Mouse (Mus musculus) neural tube, embryonic 12.5 days (tissue): ENCODE measurements at regions not wholly inside any gene's neighbourhood (a gene's known extent, or its start where the extent isn't known, plus 50 kb on each side); places are given as distances from the start of the nearest gene placed in this dataset.

Experiments used
- ATAC-seq: fragments of 200-750 bp; cut with Nextera tagmentation; 2 replicates; pipeline ENCODE4 v1.8.0; 2017; ENCODE audit warnings: low read depth, mild to moderate bottlenecking, moderate TSS enrichment, moderate library complexity; ENCODE audit not compliant: low FRiP score
- H3K27ac ChIP-seq: fragments of 300-500 bp; sonication (generic); 2 replicates; pipeline ENCODE4 v1.5.1; 2016
- H3K27me3 ChIP-seq: fragments of 300-500 bp; sonication (generic); replicated peaks from 2 replicates; pipeline ENCODE4 v1.6.1; 2016; ENCODE audit warnings: mild to moderate bottlenecking
- H3K36me3 ChIP-seq: fragments of 300-500 bp; sonication (generic); 2 replicates; pipeline ENCODE4 v1.6.1; 2016; ENCODE audit warnings: mild to moderate bottlenecking
- H3K4me1 ChIP-seq: fragments of 300-500 bp; sonication (generic); 2 replicates; pipeline ENCODE4 v1.6.1; 2016
- H3K4me2 ChIP-seq: fragments of 300-500 bp; sonication (generic); replicated peaks from 2 replicates; pipeline ENCODE4 v1.6.1; 2016; ENCODE audit warnings: mild to moderate bottlenecking
- H3K4me3 ChIP-seq: fragments of 300-500 bp; sonication (generic); 2 replicates; pipeline ENCODE4 v1.5.1; 2016
- H3K9ac ChIP-seq: fragments of 300-500 bp; sonication (generic); 2 replicates; pipeline ENCODE4 v1.6.1; 2016; ENCODE audit warnings: mild to moderate bottlenecking
- H3K9me3 ChIP-seq: fragments of 300-500 bp; sonication (generic); 2 replicates; pipeline ENCODE4 v1.6.1; 2016; ENCODE audit warnings: mild to moderate bottlenecking
- WGBS: fragments of 180-500 bp; shearing (Covaris S2); methylation state at CpG from one replicate; pipeline ENCODE4 v1.1.7; 2016; 5-methylcytosine and 5-hydroxymethylcytosine counted together

- no peak overlapping the region for H3K4me3 ChIP-seq
- no peak overlapping the region for H3K27ac ChIP-seq
- no peak overlapping the region for H3K9ac ChIP-seq
- H3K36me3 ChIP-seq = no peaks in the 10 kb centered on the region
- no peak for ATAC-seq
- 62% methylated on average over 7 of the region's 7 CpGs for WGBS
- no peak overlapping the region for H3K4me2 ChIP-seq
- peaks cover 9% of the 10 kb centered on the region for H3K4me1 ChIP-seq
- H3K27me3 ChIP-seq = peaks cover 12% of the 10 kb centered on the region
- H3K9me3 ChIP-seq = no peaks in the 10 kb centered on the region
Measured at GRCm38 (mm10) chr1:184483371-184483770, 249.0 kb downstream of the Hlx start.

- no peak for ATAC-seq
- Histone ChIP-seq H3K4me3 (no peak overlapping the region), H3K9me3 (no peaks in the 10 kb centered on the region), H3K36me3 (no peaks in the 10 kb centered on the region), H3K4me2 (no peak overlapping the region), H3K27ac (no peak overlapping the region), H3K27me3 (peaks cover 12% of the 10 kb centered on the region; the same call in 1 of the 2 replicates), H3K4me1 (no peaks in the 10 kb centered on the region), H3K9ac (no peak overlapping the region)
- 77% methylated on average over 9 of the region's 9 CpGs for WGBS
Measured at GRCm38 (mm10) chr1:184482026-184482425, 250.4 kb downstream of the Hlx start.

GRCm38 (mm10) chr1:184480571-184481220, 251.7 kb downstream of the Hlx start:
- no peak for ATAC-seq
- no peaks in the 10 kb centered on the region for H3K4me1 ChIP-seq
- 93% methylated on average over 9 of the region's 9 CpGs for WGBS
- no peaks in the 10 kb centered on the region for H3K9me3 ChIP-seq
- H3K9ac ChIP-seq = no peak overlapping the region
- H3K36me3 ChIP-seq = no peaks in the 10 kb centered on the region
- H3K4me2 ChIP-seq = no peak overlapping the region
- H3K27ac ChIP-seq = no peak overlapping the region
- H3K27me3 ChIP-seq = peaks cover 10% of the 10 kb centered on the region; the same call in 1 of the 2 replicates
- H3K4me3 ChIP-seq = no peak overlapping the region

- Histone ChIP-seq H3K9ac (no peak overlapping the region), H3K4me3 (no peak overlapping the region), H3K9me3 (no peaks in the 10 kb centered on the region), H3K4me1 (no peaks in the 10 kb centered on the region), H3K36me3 (no peaks in the 10 kb centered on the region), H3K27ac (no peak overlapping the region), H3K4me2 (no peak overlapping the region), H3K27me3 (no peaks in the 10 kb centered on the region)
- 87% methylated on average over 7 of the region's 7 CpGs for WGBS
- ATAC-seq = no peak
Measured at GRCm38 (mm10) chr1:184478006-184478405, 254.4 kb downstream of the Hlx start.

GRCm38 (mm10) chr1:184462481-184463124, 269.8 kb downstream of the Hlx start:
- H3K4me2 ChIP-seq = no peak overlapping the region
- H3K36me3 ChIP-seq = no peaks in the 10 kb centered on the region
- no peak for ATAC-seq
- H3K27ac ChIP-seq = no peak overlapping the region
- H3K9me3 ChIP-seq = no peaks in the 10 kb centered on the region
- no peak overlapping the region for H3K9ac ChIP-seq
- no peaks in the 10 kb centered on the region for H3K4me1 ChIP-seq
- WGBS = 66% methylated on average over 9 of the region's 9 CpGs
- H3K4me3 ChIP-seq = no peak overlapping the region
- H3K27me3 ChIP-seq = no peaks in the 10 kb centered on the region

- no peaks in the 10 kb centered on the region for H3K9me3 ChIP-seq
- no peak overlapping the region for H3K4me2 ChIP-seq
- H3K27ac ChIP-seq = no peak overlapping the region
- H3K36me3 ChIP-seq = no peaks in the 10 kb centered on the region
- H3K4me3 ChIP-seq = no peak overlapping the region
- ATAC-seq = no peak
- H3K4me1 ChIP-seq = no peaks in the 10 kb centered on the region
- H3K9ac ChIP-seq = no peak overlapping the region
- H3K27me3 ChIP-seq = no peaks in the 10 kb centered on the region
Measured at GRCm38 (mm10) chr1:184461411-184461810, 271.0 kb downstream of the Hlx start.

GRCm38 (mm10) chr1:184456727-184457126, 275.7 kb downstream of the Hlx start:
- no peaks in the 10 kb centered on the region for H3K4me1 ChIP-seq
- H3K4me3 ChIP-seq = no peak overlapping the region
- no peaks in the 10 kb centered on the region for H3K36me3 ChIP-seq
- H3K27ac ChIP-seq = no peak overlapping the region
- H3K4me2 ChIP-seq = no peak overlapping the region
- no peak overlapping the region for H3K9ac ChIP-seq
- WGBS = 94% methylated on average over 8 of the region's 8 CpGs
- H3K9me3 ChIP-seq = no peaks in the 10 kb centered on the region
- no peak for ATAC-seq
- H3K27me3 ChIP-seq = no peaks in the 10 kb centered on the region

GRCm38 (mm10) chr1:184454381-184454780, 278.0 kb downstream of the Hlx start:
- no peak overlapping the region for H3K4me3 ChIP-seq
- no peak overlapping the region for H3K4me2 ChIP-seq
- no peaks in the 10 kb centered on the region for H3K36me3 ChIP-seq
- no peak overlapping the region for H3K27ac ChIP-seq
- H3K4me1 ChIP-seq = no peaks in the 10 kb centered on the region
- H3K9me3 ChIP-seq = no peaks in the 10 kb centered on the region
- no peaks in the 10 kb centered on the region for H3K27me3 ChIP-seq
- WGBS = 81% methylated on average over 4 of the region's 4 CpGs
- no peak overlapping the region for H3K9ac ChIP-seq
- ATAC-seq = no peak

GRCm38 (mm10) chr1:184453673-184454072, 278.7 kb downstream of the Hlx start:
- Histone ChIP-seq H3K9ac (no peak overlapping the region), H3K27ac (no peak overlapping the region), H3K27me3 (no peaks in the 10 kb centered on the region), H3K4me2 (no peak overlapping the region), H3K4me1 (no peaks in the 10 kb centered on the region), H3K4me3 (no peak overlapping the region), H3K36me3 (no peaks in the 10 kb centered on the region), H3K9me3 (no peaks in the 10 kb centered on the region)
- 46% methylated on average over 5 of the region's 5 CpGs for WGBS
- ATAC-seq = 0 out of 2 replicates have a peak, but pooled peaks have one; percentile 53

GRCm38 (mm10) chr1:184453061-184453460, 279.4 kb downstream of the Hlx start:
- Histone ChIP-seq H3K4me2 (no peak overlapping the region), H3K27ac (no peak overlapping the region), H3K9me3 (no peaks in the 10 kb centered on the region), H3K27me3 (no peaks in the 10 kb centered on the region), H3K4me1 (no peaks in the 10 kb centered on the region), H3K36me3 (no peaks in the 10 kb centered on the region), H3K9ac (no peak overlapping the region), H3K4me3 (no peak overlapping the region)
- 95% methylated on average over 9 of the region's 9 CpGs for WGBS
- ATAC-seq = no peak

GRCm38 (mm10) chr1:184451686-184452085, 280.7 kb downstream of the Hlx start:
- no peaks in the 10 kb centered on the region for H3K27me3 ChIP-seq
- no peak for ATAC-seq
- no peaks in the 10 kb centered on the region for H3K4me1 ChIP-seq
- H3K36me3 ChIP-seq = no peaks in the 10 kb centered on the region
- no peak overlapping the region for H3K9ac ChIP-seq
- H3K4me2 ChIP-seq = no peak overlapping the region
- WGBS = 84% methylated on average over 2 of the region's 2 CpGs
- no peak overlapping the region for H3K4me3 ChIP-seq
- no peak overlapping the region for H3K27ac ChIP-seq
- H3K9me3 ChIP-seq = no peaks in the 10 kb centered on the region

- ATAC-seq = no peak
- no peaks in the 10 kb centered on the region for H3K4me1 ChIP-seq
- no peak overlapping the region for H3K4me3 ChIP-seq
- H3K27me3 ChIP-seq = no peaks in the 10 kb centered on the region
- WGBS = 78% methylated on average over 9 of the region's 9 CpGs
- H3K4me2 ChIP-seq = no peak overlapping the region
- H3K9ac ChIP-seq = no peak overlapping the region
- no peaks in the 10 kb centered on the region for H3K9me3 ChIP-seq
- H3K36me3 ChIP-seq = no peaks in the 10 kb centered on the region
- H3K27ac ChIP-seq = no peak overlapping the region
Measured at GRCm38 (mm10) chr1:184449007-184449406, 283.4 kb downstream of the Hlx start.

GRCm38 (mm10) chr1:184447911-184448310, 284.5 kb downstream of the Hlx start:
- Histone ChIP-seq H3K27me3 (no peaks in the 10 kb centered on the region), H3K9ac (no peak overlapping the region), H3K9me3 (no peaks in the 10 kb centered on the region), H3K4me3 (no peak overlapping the region), H3K36me3 (no peaks in the 10 kb centered on the region), H3K27ac (no peak overlapping the region), H3K4me2 (no peak overlapping the region), H3K4me1 (no peaks in the 10 kb centered on the region)
- WGBS = 67% methylated on average over 7 of the region's 7 CpGs
- no peak for ATAC-seq
